Mouse (Mus musculus): ENCODE measurements at regions not wholly inside any gene's neighbourhood (a gene's known extent, or its start where the extent isn't known, plus 50 kb on each side); places are given as distances from the start of the nearest gene placed in this dataset.

- Histone ChIP-seq H3K9ac (replicated peaks; ENCODE audit: low read depth, low read length) (no peak overlapping the region), H3K4me2 (replicated peaks; ENCODE audit: low read depth, low read length) (no peak overlapping the region), H3K27ac (ENCODE audit: low read length) (no peak overlapping the region), H3K27me3 (ENCODE audit: control insufficient read depth, insufficient read depth, low read length) (no peaks in the 10 kb centered on the region), H3K9me3 (ENCODE audit: control insufficient read depth, low read depth, low read length) (no peaks in the 10 kb centered on the region), H3K4me1 (ENCODE audit: control insufficient read depth, insufficient read depth, low read length) (no peaks in the 10 kb centered on the region), H3K4me3 (ENCODE audit: low read depth, low read length) (no peak overlapping the region), H3K36me3 (ENCODE audit: control insufficient read depth, insufficient read depth, low read length) (no peaks in the 10 kb centered on the region)
- no peak for ATAC-seq (ENCODE audit: insufficient number of reproducible peaks, insufficient read depth, low FRiP score, low read depth)
- WGBS, result 84% methylated on average over 3 of the region's 3 CpGs
These were observed 237.0 kb upstream of the Cited2 start for GRCm38 (mm10) chr10:17486011-17486410.

DNA sequence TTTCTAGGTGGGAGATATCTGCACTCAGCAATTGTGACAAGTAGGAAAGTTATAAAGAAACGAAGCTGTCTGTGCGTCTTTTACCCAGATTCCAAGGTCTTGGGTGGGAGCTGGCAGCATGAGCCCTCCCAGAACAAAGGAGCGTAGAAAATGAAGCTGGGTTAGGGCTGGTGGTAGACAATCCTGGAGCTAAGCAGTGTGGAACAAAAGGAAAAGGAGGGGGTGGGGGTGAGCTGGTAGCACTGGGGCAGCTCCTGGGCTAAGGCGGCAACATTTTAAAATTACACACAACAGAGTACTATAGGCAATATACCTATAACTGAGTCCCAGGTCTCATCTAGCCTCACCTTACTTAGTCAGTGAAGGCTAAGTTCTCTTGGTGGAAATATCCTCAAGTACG lies 235.6 kb upstream of the Cited2 start:
- H3K4me2 ChIP-seq (replicated peaks; ENCODE audit: low read depth, low read length), result no peak overlapping the region
- H3K4me1 ChIP-seq (ENCODE audit: control insufficient read depth, insufficient read depth, low read length), result no peaks in the 10 kb centered on the region
- 85% methylated on average over 5 of the region's 5 CpGs for WGBS
- ATAC-seq (ENCODE audit: insufficient number of reproducible peaks, insufficient read depth, low FRiP score, low read depth), result no peak
- no peak overlapping the region for H3K9ac ChIP-seq (replicated peaks; ENCODE audit: low read depth, low read length)
- no peaks in the 10 kb centered on the region for H3K36me3 ChIP-seq (ENCODE audit: control insufficient read depth, insufficient read depth, low read length)
- H3K27ac ChIP-seq (ENCODE audit: low read length), result no peak overlapping the region
- no peaks in the 10 kb centered on the region for H3K27me3 ChIP-seq (ENCODE audit: control insufficient read depth, insufficient read depth, low read length)
- H3K4me3 ChIP-seq (ENCODE audit: low read depth, low read length), result no peak overlapping the region
- H3K9me3 ChIP-seq (ENCODE audit: control insufficient read depth, low read depth, low read length), result no peaks in the 10 kb centered on the region

DNA sequence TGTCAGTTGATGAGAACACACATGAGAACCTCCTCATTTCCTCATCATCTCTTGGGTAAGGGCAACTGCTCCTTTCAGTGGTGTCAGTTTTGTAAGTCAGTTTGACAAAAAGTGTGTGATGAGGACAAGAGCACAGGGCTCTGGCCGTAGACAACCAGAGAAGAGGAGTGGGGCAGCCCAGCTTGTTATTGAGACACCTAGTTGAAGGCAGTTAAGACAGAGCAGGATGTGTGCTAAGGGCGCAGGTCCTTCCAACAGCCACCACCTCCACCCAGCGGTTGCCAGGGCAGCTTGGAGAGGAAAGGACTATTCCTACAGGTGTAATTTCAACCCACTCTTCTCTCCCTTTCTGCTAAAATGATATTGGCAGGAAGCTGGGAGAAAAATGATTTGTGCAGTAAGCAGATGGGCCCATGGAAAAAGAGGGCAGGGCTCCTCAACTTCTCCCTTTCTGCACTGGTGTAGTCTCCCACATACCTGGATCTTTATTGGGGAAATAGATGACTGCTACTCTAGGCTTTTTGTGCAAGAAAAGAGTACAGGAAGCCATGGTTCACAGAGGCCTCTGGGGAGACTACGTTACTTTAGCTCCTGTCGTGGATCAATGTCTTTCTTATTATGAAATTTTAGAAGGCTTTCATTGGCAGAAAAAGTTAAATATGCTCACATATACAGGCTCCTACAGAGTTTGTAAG lies 231.3 kb upstream of the Cited2 start:
- Histone ChIP-seq H3K36me3 (ENCODE audit: control insufficient read depth, insufficient read depth, low read length) (no peaks in the 10 kb centered on the region), H3K9ac (replicated peaks; ENCODE audit: low read depth, low read length) (no peak overlapping the region), H3K9me3 (ENCODE audit: control insufficient read depth, low read depth, low read length) (no peaks in the 10 kb centered on the region), H3K4me2 (replicated peaks; ENCODE audit: low read depth, low read length) (no peak overlapping the region), H3K27ac (ENCODE audit: low read length) (no peak overlapping the region), H3K4me1 (ENCODE audit: control insufficient read depth, insufficient read depth, low read length) (no peaks in the 10 kb centered on the region), H3K27me3 (ENCODE audit: control insufficient read depth, insufficient read depth, low read length) (no peaks in the 10 kb centered on the region), H3K4me3 (ENCODE audit: low read depth, low read length) (no peak overlapping the region)
- ATAC-seq (ENCODE audit: insufficient number of reproducible peaks, insufficient read depth, low FRiP score, low read depth), result no peak
- WGBS, result 84% methylated on average over 5 of the region's 5 CpGs

GRCm38 (mm10) chr10:17493137-17493536 lies 229.9 kb upstream of the Cited2 start:
- no peak for ATAC-seq (ENCODE audit: insufficient number of reproducible peaks, insufficient read depth, low FRiP score, low read depth)
- Histone ChIP-seq H3K36me3 (ENCODE audit: control insufficient read depth, insufficient read depth, low read length) (no peaks in the 10 kb centered on the region), H3K9me3 (ENCODE audit: control insufficient read depth, low read depth, low read length) (no peaks in the 10 kb centered on the region), H3K27me3 (ENCODE audit: control insufficient read depth, insufficient read depth, low read length) (no peaks in the 10 kb centered on the region), H3K27ac (ENCODE audit: low read length) (no peak overlapping the region), H3K9ac (replicated peaks; ENCODE audit: low read depth, low read length) (no peak overlapping the region), H3K4me3 (ENCODE audit: low read depth, low read length) (no peak overlapping the region), H3K4me1 (ENCODE audit: control insufficient read depth, insufficient read depth, low read length) (no peaks in the 10 kb centered on the region), H3K4me2 (replicated peaks; ENCODE audit: low read depth, low read length) (no peak overlapping the region)
- WGBS, result 35% methylated on average over 6 of the region's 6 CpGs

GRCm38 (mm10) chr10:17496831-17497230 lies 226.2 kb upstream of the Cited2 start:
- Histone ChIP-seq H3K9me3 (ENCODE audit: control insufficient read depth, low read depth, low read length) (peaks cover 4% of the 10 kb centered on the region; the same call in 1 of the 2 replicates), H3K27me3 (ENCODE audit: control insufficient read depth, insufficient read depth, low read length) (no peaks in the 10 kb centered on the region), H3K27ac (ENCODE audit: low read length) (no peak overlapping the region), H3K4me2 (replicated peaks; ENCODE audit: low read depth, low read length) (no peak overlapping the region), H3K4me3 (ENCODE audit: low read depth, low read length) (no peak overlapping the region), H3K4me1 (ENCODE audit: control insufficient read depth, insufficient read depth, low read length) (no peaks in the 10 kb centered on the region), H3K36me3 (ENCODE audit: control insufficient read depth, insufficient read depth, low read length) (no peaks in the 10 kb centered on the region), H3K9ac (replicated peaks; ENCODE audit: low read depth, low read length) (no peak overlapping the region)
- no peak for ATAC-seq (ENCODE audit: insufficient number of reproducible peaks, insufficient read depth, low FRiP score, low read depth)
- WGBS, result 70% methylated on average over 3 of the region's 3 CpGs

GRCm38 (mm10) chr10:17510626-17511193 lies 212.3 kb upstream of the Cited2 start:
- Histone ChIP-seq H3K27me3 (ENCODE audit: control insufficient read depth, insufficient read depth, low read length) (no peaks in the 10 kb centered on the region), H3K27ac (ENCODE audit: low read length) (no peak overlapping the region), H3K36me3 (ENCODE audit: control insufficient read depth, insufficient read depth, low read length) (no peaks in the 10 kb centered on the region), H3K4me1 (ENCODE audit: control insufficient read depth, insufficient read depth, low read length) (no peaks in the 10 kb centered on the region), H3K9ac (replicated peaks; ENCODE audit: low read depth, low read length) (no peak overlapping the region), H3K4me2 (replicated peaks; ENCODE audit: low read depth, low read length) (no peak overlapping the region), H3K4me3 (ENCODE audit: low read depth, low read length) (no peak overlapping the region), H3K9me3 (ENCODE audit: control insufficient read depth, low read depth, low read length) (peaks cover 4% of the 10 kb centered on the region; the same call in 1 of the 2 replicates)
- WGBS, result 57% methylated on average over 4 of the region's 4 CpGs
- ATAC-seq (ENCODE audit: insufficient number of reproducible peaks, insufficient read depth, low FRiP score, low read depth), result no peak

DNA sequence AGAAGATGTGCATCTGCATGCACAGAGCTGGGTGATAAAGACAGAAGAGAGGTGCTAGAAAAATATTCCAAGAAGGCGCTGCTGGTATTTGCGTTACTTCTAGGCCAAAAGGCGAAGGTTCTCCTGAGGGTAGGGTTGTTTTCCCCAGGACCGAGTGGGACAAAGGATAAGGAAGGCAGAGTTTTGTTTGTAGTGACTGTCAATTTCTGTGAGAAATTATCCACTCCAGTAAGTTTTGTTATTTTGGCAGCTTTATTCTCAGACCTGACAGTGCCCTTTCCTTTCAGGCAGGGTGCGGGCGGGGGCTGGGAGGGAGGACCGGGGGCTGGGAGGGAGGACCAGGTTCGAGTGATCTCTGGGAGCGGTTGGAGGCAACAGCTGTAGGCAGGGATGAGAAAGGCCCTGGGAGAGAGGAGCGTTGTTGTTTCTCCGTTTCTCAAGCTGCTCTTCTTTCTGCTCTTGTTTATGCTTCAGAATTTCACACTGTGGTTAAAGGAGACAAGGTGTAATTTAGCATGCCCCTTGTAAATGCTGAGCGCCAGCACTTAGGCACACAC lies 211.2 kb upstream of the Cited2 start:
- H3K27ac ChIP-seq (ENCODE audit: low read length), result no peak overlapping the region
- no peaks in the 10 kb centered on the region for H3K4me1 ChIP-seq (ENCODE audit: control insufficient read depth, insufficient read depth, low read length)
- H3K36me3 ChIP-seq (ENCODE audit: control insufficient read depth, insufficient read depth, low read length), result no peaks in the 10 kb centered on the region
- no peaks in the 10 kb centered on the region for H3K9me3 ChIP-seq (ENCODE audit: control insufficient read depth, low read depth, low read length)
- no peak overlapping the region for H3K4me3 ChIP-seq (ENCODE audit: low read depth, low read length)
- H3K27me3 ChIP-seq (ENCODE audit: control insufficient read depth, insufficient read depth, low read length), result no peaks in the 10 kb centered on the region
- no peak overlapping the region for H3K9ac ChIP-seq (replicated peaks; ENCODE audit: low read depth, low read length)
- 34% methylated on average over 12 of the region's 12 CpGs for WGBS
- H3K4me2 ChIP-seq (replicated peaks; ENCODE audit: low read depth, low read length), result no peak overlapping the region
- no peak for ATAC-seq (ENCODE audit: insufficient number of reproducible peaks, insufficient read depth, low FRiP score, low read depth)

GRCm38 (mm10) chr10:17512487-17512886 lies 210.5 kb upstream of the Cited2 start:
- Histone ChIP-seq H3K4me1 (ENCODE audit: control insufficient read depth, insufficient read depth, low read length) (no peaks in the 10 kb centered on the region), H3K9me3 (ENCODE audit: control insufficient read depth, low read depth, low read length) (no peaks in the 10 kb centered on the region), H3K36me3 (ENCODE audit: control insufficient read depth, insufficient read depth, low read length) (no peaks in the 10 kb centered on the region), H3K4me3 (ENCODE audit: low read depth, low read length) (no peak overlapping the region), H3K9ac (replicated peaks; ENCODE audit: low read depth, low read length) (no peak overlapping the region), H3K27ac (ENCODE audit: low read length) (no peak overlapping the region), H3K27me3 (ENCODE audit: control insufficient read depth, insufficient read depth, low read length) (no peaks in the 10 kb centered on the region), H3K4me2 (replicated peaks; ENCODE audit: low read depth, low read length) (no peak overlapping the region)
- WGBS, result 73% methylated on average over 3 of the region's 3 CpGs
- ATAC-seq (ENCODE audit: insufficient number of reproducible peaks, insufficient read depth, low FRiP score, low read depth), result no peak

All from stomach, embryonic 14.5 days (tissue).